Mouse (Mus musculus) right cerebral cortex, postnatal 36 days (tissue): ENCODE results near the gene Abcb4.
A peak's percentile ranks its signal among the peaks of the same experiment; 100 is the strongest.
"Not testable (repeated sequence)": the region's sequence is repeated elsewhere in the genome, so short reads cannot be mapped to it uniquely, and the experiment has no call there.

ENCODE experiments used
- DNase-seq, 2 experiments: peaks; one replicate each; pipeline ENCODE4 v3.0.0; 2022; ENCODE audit warnings: low spot score in 2 of 2, mixed read lengths in 1 of 2

Abcb4 gene

GRCm38 (mm10) chr5:8911567-8912198 lies 18.2 kb downstream of the Abcb4 start:
- no peak for DNase-seq

GRCm38 (mm10) chr5:8916400-8916799 lies 22.9 kb downstream of the Abcb4 start:
- DNase-seq, result no peak

- DNase-seq, result no peak
These were observed 23.6 kb downstream of the Abcb4 start for GRCm38 (mm10) chr5:8917069-8917468.

DNA sequence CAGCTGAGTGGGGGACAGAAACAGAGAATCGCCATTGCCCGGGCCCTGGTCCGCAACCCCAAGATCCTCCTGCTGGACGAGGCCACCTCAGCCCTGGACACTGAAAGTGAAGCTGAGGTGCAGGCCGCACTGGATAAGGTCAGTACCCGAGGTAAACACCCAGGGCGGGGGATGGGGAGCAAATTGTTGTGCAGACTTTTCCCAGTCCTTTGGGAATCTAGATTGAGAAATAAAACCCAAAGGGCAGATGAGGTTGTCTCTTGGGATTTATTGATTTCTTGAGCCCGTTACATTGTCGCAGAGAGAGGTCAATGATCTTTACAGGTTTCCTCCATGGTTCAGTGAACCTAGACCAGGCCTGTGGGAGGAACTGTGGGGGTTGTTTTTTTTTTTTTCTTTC lies 34.9 kb downstream of the Abcb4 start:
- no peak for DNase-seq

DNA sequence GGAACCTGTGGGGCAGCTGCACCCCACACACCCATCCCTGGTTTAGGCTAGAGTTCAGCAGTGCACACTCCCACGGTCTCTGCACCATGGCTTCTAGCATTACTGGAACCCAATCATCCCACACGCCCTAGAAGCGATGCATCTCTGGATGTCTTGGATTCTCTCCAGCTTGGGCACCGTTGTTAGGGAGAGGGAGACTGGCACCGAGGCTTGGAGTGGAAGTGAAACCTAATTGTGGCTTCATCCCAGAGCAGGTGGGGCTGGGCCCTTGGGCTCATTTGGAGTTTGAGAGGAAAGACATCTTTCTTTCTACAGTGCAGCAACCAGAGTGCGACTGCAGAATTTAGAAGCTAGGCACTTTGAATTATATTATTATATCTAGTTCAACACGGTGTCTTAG lies 44.4 kb downstream of the Abcb4 start:
- no peak for DNase-seq

- not testable (repeated sequence) for DNase-seq
These were observed 47.7 kb downstream of the Abcb4 start for GRCm38 (mm10) chr5:8941266-8941665.

DNA sequence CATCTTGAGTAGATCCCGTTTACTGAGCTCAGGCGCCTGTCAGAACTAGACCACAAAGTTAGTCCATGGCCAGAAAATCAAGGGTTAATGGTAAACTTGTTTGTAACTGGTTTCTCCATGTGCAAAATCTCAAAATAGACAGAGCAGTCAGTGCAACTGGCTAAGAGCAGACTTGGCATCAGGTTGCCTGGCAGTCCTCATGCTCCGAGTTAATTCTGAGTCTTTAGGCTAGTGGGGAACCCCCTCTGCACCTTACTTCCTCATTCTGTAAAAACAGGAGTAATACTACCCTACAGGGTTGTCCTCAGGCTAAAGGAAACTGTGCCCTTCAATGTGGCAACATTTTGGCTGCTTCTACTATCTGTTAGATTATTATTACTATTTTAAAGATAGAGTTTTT lies 50.3 kb downstream of the Abcb4 start:
- no peak for DNase-seq

DNA sequence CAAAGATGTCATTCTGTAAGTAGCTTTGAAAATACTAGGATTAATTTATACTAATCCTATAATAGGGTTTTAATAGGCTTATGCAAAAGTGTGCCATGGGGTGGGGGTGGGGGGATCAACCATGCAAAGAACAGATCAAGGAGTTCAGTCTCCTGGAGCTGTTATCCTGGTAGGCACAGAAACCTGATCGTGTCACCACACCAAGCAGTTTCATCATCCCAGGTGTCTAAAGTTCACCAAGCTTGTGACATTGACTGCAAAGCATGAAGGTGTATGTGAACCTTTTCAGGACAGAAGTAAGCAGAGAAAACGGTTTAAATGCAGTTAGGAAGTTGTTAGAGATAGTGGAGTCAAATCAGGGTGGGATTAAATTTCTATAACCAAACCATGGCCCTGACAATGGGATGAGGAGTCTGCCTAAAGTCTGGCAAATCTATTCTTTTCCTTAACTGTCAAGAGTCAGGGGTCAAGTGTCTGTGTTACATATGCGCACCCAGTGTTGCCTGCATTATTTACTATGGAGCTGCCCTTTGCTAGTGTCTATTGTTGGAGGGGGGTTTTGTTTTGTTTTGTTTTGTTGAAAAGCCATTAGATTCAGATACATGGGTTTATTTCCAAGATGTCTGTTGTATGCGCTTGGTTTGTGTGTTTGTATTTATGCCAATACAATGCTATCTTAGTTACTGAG lies 54.0 kb downstream of the Abcb4 start:
- no peak for DNase-seq

DNA sequence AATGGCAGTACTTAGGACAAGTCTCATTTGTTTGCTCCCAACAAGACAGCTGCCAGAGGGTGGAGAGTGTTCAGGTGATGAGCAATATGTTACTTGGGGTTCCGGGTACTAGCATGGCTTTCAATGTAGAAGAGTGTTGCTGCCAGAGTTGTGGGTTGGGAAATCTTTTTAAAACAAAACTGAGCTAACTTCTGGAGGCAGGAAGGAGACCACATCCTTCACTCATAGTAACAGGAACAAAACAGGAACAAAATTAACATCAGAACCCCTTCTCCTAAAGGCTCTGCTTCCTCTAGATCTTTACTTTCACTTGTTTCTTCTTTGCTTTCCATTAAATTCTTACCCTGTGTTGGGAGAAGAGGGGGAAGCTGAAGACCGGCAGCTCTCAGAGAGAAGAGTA lies 60.1 kb downstream of the Abcb4 start:
- no peak for DNase-seq

GRCm38 (mm10) chr5:8955544-8955943 lies 62.0 kb downstream of the Abcb4 start:
- no peak for DNase-seq

DNA sequence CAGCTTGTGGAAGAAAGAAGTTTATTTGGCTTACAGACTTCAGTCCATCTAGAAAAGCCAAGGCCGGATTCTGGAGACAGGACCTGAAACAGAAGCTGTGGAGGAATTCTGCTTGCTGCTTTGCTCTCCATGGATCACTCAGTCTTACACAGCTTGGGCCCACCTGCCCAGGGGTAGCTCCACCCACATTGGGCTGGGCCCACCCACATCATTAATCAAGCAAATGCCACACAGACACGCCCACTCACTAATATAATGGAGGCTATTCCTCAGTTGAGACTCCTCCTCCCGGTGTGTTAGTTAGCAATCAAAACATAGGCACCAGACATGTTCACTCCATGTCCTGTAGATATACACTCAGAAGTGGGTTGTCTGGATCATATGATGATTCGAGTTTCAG lies 67.0 kb downstream of the Abcb4 start:
- DNase-seq, result no peak

GRCm38 (mm10) chr5:8964487-8964886 lies 71.0 kb downstream of the Abcb4 start:
- no peak for DNase-seq

DNA sequence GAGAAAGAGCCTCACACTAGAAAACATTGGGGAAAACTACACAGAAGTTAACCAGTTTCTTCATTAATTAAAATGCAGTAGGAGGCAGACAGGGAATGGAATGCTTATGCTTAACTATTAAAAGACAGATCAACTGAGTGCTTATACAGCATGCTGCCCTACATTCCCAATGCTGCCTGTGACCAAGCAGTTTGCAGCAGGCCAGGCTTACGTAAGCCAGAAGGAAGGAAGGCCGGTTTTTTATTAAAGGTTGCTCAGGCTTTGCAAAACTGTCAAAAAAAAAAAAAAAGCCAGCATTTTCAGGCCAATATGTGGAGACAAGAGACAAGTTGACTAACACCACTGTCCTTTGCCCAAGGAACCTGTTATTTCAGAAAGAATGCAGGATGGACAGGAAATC lies 77.2 kb downstream of the Abcb4 start:
- no peak for DNase-seq

DNA sequence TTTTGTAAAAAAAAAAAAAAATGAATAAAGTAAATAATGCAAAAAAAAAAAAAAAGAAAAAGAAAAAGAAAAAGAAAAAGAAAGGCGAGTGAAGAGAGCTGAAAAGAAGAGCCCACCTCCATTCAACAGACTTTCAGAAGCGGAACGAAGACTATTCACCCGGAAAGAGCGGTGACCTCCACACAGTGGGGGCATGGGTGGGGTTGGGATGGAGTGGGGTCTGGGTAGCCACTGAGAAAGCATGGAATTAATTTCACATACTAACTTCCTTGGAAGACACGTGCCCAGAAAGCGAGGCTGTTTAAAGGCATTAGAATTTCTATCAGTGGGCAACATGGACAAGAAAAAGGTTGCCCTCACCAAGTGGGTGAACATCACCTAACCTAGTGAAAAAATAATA lies 78.8 kb downstream of the Abcb4 start:
- DNase-seq, result no peak

DNA sequence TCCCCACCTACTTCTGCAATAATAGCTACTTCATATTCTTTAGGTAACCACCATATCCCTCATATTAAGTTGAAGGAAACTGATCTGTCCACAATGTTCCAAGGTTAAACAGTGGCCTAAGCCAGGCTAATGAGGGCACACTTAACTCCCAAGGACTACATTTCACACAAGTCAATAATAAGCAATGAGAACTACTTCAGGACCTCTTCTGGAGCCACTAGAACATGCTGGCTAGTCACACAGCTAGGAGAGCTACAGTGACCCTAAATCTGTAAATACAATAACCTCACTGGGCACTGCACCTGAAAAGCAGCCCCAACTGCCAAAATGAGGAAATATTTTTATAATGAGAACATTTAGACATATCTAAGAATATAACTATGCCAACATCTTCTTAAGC lies 81.2 kb downstream of the Abcb4 start:
- DNase-seq, result no peak

GRCm38 (mm10) chr5:8985470-8985869 lies 92.0 kb downstream of the Abcb4 start:
- no peak for DNase-seq

GRCm38 (mm10) chr5:8987925-8988324 lies 94.4 kb downstream of the Abcb4 start:
- DNase-seq, result no peak

- DNase-seq, result no peak
These were observed 97.0 kb downstream of the Abcb4 start for GRCm38 (mm10) chr5:8990526-8990925.

DNA sequence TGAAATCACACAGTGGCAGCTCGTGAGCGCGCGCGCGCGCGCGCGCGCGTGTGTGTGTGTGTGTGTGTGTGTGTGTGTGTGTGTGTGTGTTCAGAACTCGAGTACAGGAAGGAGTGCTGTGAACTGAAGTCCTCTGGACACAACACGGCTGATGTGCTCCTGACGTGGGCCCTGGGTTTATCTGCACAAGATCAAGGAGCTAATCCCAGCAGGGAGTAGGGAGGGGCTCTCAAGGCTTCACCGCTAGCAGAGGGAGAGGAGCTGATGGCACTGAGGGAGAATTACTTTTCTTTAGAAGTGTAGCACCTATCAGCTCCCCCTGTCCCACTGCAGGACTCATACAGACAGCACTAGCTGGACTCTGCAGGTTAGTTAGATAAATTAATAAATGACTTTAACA lies 98.1 kb downstream of the Abcb4 start:
- DNase-seq, result no peak

- no peak for DNase-seq
These were observed 102.6 kb downstream of the Abcb4 start for GRCm38 (mm10) chr5:8995966-8996685.

DNA sequence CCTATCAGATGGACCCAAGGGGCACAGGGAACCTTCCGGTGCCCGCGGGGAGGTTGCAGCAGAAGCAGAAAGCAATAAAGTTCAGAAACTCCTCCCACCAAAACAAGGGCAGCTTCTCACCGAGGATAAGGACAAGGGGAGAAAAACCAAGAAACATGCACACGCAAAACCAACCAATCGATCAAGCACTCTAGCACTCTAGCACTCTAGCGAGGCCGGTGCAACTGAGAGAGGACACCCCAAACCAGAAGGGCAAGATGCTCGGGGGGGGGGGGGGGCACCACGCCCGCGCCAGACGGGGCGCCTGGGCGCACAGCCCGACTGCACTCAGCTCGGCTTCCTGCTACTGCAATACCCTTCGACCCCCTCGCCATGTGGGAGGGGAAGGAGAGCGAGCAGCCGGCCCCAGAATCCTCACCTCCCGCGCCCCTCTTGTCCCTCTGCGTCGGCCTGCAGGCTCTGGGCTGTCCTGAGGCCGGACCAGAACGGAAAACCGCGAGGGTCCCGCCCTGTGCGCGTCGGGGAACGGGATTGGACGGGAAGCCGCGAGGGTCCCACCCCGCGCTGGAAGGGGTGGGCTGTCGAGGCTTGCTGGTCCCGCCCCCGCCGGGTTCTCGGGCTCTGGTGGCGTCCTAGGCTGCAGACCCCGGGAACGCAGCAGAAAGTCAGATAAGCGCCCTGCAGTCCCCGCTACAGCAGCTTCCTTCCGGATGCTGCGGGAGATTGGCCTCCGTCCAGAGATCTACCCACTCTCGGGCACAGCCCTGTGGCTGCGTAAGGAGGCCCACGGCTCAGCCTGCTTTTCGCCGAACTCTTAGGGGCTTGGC lies 103.4 kb downstream of the Abcb4 start, which contains the start of gene Crot:
TSS of gene Crot (minus strand) at position 639 of the 827 bp plus-strand sequence.
- peak; percentile 86 to 90 for DNase-seq

DNA sequence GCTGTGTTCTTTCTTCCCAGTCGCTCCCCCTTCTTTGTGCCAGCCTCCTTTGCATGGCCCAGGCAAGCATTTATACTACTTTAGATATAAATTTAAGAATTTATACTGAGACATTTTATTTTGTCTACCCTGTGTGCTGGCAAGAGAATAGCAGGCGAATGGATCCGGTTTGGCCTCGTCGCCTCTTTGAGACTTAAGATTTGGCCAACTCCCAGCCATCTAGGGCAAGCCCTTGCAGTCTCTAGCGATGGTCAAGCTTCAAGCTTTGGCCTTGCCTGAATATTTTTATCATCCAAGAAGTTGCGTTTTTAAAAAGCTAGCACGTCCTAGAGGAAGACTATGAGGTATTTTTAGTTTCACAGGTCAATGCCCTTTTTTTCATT lies 104.0 kb downstream of the Abcb4 start:
- no peak for DNase-seq
